Mouse (Mus musculus) induced T-regulatory cell, adult 2 months (primary cell): ENCODE measurements around the gene Ttc34.

Experiments
- DNase-seq: peaks from one replicate; pipeline ENCODE4 v3.0.0-alpha.2; 2012; ENCODE audit warnings: low read depth

Ttc34 gene

DNA sequence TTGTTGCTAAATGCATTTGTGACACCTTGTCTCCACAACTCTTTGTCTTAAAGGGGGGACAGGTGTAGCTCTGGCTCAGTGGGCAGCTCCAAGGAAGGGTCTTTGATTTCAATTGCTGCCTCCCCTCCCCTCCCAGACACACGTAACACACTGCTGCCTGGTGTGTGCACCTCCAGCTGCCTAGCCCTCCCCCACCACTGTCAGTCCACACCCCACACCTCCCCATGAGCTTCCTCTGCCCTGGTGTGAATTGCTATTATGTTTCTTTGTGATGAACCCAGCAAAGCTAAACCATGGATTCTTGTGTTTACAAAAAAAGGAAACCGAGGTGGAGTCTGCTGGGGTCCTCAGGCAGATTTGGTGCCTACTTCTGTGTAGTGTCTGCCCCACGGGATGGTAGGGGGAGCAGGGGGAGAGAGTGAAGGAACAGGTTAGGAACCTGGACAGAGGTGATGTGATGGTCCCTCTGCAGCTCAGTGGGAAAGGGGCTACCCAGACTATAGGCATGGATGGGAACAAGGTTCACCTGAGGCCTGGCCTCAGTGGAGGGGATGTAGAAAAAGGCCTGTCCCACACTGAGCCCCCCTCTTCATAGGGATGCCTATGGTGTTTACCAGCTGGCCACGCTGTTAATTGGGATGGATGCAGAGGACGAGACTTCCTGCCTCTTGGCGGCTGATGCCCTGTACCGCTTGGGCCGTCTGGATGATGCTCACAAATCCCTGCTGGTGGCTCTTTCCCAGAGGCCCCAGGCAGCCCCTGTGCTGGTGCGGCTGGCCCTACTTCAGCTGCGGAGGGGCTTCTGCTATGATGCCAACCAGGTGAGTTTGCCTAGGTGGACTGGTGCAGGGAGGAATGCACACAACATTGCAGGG, 20.3 kb downstream of the Ttc34 start:
- no peak for DNase-seq

DNA sequence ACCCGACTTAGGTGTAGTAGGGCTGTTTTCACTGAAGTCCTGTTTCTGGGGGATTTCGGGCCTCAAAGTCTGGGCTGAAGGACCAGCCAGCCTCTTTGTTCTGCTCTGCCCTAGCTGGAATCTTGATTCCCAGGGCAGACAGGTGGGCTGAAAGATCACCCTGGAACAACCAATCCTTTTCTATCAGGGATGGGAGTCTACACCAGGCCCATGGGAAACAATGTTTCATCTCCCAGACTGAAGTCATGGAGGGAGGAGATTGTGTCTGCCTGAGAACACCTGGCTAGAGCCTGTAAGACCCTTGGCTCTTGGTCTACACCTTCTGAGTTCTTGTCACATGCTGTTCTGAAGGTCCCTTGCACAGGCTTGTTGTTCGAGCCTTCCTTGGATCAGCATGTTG, 21.3 kb downstream of the Ttc34 start:
- no peak for DNase-seq

DNA sequence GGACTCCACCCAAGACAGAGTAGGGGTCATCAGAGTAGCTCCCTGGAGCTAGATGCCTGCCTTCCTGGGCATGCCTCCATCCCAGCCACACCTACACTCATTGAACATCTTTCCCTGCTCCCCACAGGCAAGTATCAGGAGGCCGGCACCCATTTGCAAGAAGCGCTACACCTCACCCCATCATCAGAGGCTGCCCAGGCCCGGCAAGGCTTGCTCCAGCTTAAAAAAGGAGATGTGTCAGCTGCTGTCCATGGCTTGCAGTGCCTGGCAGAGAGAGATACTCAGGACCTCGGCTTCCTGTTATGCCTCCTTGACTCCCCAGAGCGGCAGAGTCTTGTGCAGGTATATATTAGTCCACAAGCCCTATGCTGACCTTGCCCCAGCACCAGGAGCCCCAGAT, 24.7 kb downstream of the Ttc34 start:
- DNase-seq = no peak

DNA sequence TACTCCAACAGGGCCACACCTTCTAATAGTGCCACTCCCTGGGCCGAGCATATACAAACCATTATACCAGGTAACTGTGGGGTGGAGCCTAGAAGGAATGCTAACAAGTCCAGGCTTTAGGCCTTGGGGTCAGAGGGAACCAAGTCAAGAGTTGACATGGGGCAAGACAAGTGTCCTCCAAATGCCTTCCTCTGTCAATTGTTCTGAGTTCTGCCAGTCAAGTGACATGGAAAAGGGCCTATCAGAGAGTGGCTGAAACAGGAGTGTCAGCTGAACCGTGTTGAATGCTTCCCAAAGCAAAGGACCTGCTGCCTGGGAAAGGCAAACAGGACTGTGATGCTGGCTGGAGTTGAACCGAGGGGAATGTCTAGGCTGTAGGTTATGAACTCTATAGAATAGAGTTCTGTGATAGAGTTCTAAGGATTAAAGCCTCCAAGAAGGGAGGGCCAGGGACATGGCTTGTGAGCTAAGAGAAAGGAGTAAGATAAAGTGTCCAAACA, 26.2 kb downstream of the Ttc34 start:
- no peak for DNase-seq

DNA sequence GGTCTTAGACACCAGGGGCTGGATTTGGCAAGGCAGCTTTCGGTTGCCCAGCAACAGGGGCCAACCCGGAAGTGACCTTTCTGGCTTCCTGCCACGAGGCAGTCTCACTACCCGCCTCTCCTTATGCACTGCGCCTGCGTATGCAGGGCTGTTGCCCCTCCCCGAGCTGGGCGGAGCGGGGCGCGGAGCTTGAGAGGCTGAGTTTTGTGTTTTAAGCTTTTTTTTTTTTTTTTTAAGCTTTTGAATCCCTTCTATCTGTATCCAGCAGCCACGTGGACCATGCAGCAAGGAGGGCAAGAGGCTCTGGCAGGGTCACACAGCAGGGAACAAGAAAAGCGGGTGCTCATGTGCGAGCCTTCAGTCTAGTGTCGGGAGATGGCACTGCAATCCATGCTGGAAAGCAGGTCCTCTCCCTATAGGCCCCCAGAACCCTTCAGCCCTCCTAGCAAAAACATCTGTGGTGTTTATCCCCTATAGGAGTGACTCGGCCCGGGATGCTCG, 27.1 kb downstream of the Ttc34 start:
- DNase-seq = peak; percentile 91

DNA sequence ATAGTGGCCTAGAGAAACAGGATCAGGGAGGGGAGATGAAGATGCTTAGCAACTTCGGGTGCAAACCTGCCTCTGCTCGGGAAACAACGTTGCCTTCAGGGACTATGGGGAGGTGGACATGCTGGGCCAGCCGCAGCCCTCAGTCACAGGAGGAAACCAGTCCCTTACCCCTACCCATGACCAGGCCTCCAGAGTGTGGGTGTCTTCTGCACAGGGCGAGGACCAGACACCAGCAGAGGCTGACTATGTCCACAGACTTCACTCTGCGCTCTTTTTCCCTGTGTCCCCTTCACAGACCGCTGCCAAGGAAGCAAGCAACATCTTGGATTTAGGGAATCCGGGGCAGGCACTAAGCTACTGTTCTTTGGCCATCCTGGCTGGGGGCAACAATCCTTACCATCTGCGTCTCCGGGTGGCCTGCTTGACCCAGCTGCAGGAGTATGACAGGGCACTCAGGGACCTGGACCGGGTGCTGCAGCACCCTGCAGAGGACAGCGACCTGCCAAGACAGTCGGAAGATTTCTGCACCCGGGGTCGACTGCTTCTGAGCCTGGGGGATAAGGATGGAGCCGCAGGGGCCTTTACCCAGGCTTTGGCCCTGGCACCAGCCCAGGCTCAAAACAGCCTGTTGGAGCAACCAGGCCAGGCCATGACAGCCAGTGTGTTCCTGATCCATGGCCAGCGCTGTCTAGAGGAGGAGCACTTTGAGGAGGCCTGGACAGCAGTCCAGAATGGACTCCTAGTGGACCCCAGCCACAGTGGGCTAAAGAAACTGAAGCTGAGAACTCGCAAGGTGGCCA, 27.9 kb downstream of the Ttc34 start:
- DNase-seq = no peak

DNA sequence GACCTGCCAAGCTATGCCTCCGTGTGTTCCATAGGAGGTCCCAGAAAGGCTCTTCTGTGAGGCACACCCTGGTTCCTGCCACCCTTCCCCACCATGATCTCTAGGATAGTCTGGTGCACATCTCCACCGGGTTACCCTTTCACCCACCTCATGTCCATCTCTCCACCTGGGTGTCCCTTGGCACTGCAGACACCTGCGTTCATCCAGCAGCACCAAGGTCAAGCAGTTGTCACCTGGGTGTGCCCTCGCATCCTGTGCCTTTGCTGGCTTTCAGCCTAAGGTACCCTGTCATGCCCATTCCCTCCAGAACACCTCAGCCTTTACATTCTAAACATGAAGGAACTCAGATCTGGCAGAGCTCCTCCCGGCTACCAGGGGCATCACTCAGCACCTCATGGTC, 29.1 kb downstream of the Ttc34 start:
- DNase-seq = no peak

DNA sequence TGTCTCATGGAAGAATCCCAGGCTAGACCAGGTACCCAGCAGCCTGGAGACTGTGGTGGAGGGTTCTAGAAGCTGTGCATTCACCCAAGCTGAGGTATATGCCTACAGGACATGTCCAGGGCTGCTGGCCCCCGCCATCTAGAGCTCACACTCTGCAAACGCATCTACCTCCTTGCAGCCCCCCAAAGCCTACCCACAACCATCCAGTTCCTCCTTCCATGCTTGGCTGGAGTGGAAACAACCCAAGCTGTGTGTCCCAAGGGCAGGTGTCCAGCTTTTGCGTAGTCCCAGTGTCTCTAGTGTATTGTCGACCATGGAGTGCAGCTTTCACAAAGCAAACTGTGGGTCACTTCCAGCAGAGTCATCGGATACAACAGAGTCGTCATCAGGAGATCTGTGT, 30.0 kb downstream of the Ttc34 start:
- DNase-seq = no peak

DNA sequence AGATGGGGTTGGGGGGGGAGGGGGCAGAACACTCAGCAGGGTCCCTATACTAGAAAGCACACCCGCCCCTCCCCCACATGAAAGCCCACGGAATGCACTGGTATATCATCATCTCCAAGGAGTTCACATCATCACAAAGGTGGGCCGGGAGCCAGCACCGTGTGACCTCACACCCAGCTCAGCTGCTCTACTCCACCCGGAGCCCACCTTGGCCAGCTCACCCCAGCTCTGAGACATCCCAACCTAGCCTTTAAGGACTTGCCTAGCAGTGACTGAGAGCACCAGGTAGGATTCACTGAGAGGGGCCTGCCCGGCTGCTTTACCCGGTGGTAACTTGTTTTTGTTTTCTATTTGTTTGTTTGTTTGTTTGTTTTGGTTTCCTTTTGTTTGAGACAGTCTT, 32.2 kb downstream of the Ttc34 start, which contains the start of gene Mmel1:
Mmel1 (plus strand) TSS at position 146 of the 400 bp plus-strand sequence.
- DNase-seq = no peak

DNA sequence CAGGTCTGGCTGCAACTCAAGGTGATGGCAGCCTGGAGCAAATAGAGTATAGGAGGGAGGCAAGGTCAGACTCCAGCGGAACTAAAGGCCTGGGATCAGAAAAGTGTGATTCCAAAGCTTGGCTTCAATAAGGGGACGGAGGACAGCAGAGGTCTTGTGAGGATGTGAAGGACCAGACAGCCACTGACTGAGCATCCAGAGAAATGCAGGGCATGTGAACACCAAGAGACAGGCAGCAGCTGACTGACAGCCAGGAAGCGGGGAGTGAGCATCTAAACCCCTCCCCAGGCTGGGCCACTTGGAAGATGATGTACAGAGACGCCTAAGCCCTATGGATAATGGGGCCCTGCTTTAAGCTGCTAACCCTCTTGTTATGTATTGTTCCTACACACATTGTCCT, 33.5 kb downstream of the Ttc34 start:
- DNase-seq = no peak

DNA sequence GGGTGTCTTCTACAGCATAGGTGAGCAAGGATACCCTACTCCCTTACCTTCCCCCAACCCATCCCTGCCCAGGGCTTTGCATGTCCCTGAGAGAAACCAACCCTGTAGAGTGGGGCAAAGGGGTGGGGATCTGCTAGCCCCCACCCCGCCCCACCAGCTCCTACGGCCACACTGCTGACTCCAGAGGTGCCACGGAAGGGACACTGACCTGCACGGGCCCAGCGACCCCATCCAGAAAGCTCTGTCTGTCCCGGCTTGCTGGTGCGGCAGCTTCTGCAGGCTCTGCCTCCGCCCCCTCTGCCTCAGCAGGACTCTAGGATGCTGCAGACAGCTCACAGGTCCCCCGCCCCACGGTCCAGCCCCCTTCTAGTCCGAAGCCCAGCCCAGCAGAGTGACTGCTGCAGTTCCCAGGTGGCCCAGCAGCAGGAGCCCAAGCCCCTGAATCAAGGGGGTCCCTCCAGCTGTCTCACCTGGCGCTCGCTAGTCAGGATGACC, 34.5 kb downstream of the Ttc34 start:
- DNase-seq = no peak

DNA sequence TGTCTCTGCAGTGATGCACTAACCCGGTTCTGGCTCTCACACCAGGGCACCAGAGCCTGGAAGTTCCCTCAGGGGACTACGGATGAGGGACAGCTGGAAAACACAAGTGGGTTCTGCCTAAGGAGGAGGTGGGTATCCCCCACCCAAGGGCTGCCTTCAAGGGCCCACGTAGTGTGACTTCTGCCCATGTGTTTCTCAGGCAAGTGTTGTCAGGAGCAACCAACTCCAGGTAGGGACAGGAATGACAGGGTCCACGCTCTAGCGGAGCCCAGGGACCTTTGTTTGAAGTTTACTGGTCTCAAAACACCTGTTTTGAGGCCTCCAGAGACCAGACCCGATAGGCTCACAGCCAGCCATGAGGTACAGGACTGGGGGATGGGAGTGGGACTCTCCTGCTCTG, 35.9 kb downstream of the Ttc34 start:
- DNase-seq = no peak

DNA sequence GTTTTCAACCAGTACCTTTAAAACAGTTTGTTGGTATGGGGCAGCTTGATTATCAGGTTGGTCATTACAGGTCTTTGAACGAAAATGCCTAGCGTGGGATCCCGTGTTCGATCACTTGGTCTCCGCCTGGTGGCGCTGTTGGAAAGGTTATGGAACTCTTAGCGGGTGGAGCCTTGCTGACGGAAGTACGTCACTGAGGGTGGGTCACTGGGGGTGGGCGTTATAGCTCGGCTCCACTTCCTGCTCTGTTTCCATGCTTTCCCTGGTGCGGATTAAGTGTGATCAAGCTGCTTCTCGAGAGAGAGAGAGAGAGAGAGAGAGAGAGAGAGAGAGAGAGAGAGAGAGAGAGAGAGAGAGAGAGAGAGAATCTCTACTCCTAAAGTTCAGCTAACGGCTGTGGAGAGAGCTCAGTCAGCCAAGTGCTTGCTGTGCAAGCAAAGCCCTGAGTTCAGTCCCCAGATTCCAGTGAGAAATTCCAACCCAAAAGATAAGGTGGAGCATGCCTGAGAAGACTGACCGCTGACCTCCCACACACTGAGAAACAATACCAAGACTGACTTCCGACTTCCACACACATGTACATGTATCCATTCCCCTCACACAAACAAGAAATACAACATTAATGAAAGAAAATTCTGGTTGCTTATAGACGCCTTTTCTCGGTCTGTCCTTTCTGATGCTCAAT, 40.7 kb downstream of the Ttc34 start:
- peak; percentile 98 for DNase-seq

DNA sequence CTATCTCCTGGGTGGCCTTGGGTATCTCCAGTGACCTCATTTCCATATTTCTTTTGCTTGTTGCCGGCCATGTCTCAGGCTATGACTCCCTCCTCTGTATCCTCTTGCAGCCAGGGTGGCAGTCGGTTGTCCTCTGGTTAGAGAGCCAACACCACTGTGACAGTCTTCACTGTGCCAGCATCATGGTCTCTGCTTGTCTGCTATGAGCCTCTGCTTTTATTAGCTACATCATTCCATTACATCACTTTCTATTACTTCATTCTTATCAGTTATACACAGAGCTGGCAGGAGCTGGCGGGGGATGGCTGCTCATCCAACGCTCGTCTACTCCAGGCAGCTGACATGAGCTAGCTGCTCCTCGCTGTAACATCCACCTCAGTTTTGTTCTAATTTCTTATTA, 43.5 kb downstream of the Ttc34 start:
- no peak for DNase-seq

DNA sequence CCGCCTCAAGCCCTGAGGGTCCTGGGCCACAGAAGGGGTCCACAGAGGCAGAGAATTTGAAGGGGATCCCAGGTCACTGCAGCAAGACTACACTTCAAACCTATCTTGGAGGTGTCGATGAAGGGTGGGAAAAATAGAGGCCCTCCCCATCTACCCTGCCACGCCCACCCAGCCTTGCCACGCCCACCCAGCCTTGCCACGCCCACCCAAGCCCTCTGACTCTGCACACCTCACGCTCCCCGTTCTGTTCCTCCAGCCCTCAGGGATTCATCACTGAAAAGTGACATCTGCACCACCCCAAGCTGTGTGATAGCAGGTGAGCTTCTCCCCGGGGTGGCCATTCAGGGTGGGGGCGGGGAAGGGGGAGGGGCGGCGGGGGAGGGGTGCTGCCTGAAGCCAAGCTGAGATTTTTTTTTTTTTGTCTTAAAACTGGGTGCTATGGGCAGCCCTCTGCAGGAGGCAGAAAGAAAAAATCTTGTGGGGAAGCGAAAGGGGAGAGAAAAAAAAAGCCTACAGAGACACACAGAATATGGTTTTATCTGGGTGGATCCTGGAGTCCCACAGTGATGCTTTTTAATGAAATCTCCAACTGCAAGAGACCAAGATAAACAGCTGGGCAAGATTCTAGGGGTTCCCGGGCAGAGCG, 44.9 kb downstream of the Ttc34 start:
- DNase-seq = peak; percentile 36

DNA sequence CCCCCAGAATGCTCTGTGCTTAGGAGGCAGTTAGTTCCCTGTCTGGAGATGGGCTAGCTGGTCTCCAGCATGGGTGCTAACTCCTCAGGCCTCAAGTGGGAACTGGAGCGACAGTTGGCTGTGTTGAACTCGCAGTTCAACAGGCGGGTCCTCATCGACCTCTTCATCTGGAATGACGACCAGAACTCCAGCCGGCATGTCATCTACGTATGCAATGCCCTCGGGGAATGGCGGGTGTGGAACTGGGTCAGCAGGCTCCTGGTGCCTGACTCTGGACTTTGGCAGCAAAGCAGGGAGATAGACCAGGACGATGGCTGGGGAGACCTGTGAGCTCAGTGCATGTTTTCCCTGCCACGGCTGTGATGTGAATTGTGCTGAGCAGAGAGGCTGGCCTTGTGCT, 48.2 kb downstream of the Ttc34 start:
- DNase-seq = no peak

DNA sequence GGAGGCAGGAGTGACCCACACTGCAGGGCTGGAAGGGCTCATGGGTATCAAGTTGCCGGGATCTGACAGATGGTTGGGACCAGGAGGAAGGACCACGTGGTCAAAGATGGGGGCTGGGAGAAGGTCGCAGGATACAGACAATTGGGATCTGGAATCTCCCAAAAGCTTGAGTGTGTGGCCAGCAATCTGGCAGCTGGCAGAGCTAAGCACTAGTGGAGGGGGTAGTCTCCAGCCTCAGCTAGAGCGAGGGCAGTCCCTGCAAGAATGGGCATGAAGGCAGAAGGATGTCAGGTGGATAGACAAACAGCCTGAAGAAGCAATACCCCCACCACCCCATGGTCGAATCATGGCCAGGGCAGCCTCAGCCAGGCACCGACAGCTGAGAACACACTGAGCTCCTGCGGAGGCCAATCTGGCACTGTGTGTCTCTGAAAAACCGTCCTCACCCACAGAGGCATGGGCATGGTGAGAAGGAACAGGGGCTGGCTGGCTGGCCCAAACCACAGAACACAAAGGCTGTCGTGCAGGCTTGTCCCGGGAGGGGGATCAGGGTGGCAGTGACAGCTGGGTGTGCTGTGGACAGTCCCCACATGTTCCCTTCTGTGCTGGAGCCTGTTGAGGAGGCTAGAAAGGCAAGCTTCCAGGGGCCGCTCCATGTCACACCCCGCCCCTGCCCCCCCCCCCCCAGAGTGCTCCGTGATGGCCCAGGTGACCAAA, 49.8 kb downstream of the Ttc34 start:
- DNase-seq = no peak

DNA sequence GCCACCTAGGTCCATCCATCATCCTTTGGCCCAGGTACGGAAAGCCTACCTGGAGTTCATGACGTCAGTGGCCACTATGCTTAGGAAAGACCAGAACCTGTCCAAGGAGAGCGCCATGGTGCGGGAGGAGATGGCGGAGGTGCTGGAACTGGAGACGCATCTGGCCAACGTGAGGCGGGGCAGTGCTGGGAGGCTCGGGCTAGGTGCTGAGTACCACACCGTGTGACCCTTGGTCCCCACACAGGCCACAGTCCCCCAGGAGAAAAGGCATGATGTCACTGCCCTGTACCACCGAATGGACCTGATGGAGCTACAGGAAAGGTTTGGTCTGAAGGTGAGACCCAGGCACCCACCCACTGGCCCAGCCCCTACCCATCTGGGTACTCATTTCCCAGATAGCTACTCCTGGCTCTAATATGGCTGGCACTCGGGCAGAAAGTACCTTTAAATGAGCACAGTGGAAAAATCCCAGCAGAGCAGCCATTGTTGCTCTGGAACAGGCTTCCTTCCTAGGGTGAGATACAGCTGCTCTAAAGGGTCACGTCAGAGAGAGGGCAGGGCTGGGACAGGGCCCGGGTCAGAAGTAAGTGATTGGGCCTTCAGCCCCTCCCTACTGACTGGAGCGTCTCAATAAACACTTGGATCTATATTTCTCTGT, 50.5 kb downstream of the Ttc34 start:
- DNase-seq = no peak

DNA sequence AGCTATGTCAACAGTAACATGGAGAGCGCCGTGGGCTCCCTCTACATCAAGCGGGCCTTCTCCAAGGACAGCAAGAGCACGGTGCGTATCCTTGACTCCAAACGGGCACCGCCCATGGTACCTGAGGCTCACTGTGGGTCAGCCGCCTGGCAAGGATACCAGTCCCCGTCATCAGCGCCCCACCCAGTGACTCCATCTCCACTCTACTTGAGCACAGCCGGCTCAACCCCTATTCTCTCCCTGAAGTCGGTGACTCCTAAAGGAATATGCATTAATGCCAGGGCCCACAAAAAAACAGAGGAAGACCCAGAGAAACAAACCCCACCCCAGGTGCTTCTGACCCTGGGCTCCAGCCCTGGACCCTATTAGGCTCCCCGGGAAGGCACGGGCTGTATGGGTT, 53.6 kb downstream of the Ttc34 start:
- DNase-seq = no peak

DNA sequence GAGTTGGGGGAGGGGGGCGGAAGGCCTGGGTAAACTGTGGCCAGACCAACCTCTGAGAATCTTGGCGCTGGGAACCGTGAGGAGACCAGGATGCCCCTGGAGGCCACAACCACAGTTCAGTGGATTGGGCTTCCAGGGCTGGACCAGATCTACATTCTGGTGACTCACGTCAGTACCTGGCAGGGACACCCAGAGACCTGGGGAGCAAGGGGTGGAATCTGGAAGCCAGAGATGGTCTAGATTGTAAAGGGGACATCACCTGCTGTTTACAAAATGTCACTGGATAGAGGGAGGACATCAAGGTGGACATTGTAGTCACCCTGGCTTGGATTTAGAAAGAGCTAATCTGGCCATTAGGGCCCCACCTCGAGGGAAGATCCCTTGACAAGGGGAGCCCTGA, 58.3 kb downstream of the Ttc34 start:
- no peak for DNase-seq
